ENCODE assay signal across 19 mouse cellular contexts in the genomic region with DNA sequence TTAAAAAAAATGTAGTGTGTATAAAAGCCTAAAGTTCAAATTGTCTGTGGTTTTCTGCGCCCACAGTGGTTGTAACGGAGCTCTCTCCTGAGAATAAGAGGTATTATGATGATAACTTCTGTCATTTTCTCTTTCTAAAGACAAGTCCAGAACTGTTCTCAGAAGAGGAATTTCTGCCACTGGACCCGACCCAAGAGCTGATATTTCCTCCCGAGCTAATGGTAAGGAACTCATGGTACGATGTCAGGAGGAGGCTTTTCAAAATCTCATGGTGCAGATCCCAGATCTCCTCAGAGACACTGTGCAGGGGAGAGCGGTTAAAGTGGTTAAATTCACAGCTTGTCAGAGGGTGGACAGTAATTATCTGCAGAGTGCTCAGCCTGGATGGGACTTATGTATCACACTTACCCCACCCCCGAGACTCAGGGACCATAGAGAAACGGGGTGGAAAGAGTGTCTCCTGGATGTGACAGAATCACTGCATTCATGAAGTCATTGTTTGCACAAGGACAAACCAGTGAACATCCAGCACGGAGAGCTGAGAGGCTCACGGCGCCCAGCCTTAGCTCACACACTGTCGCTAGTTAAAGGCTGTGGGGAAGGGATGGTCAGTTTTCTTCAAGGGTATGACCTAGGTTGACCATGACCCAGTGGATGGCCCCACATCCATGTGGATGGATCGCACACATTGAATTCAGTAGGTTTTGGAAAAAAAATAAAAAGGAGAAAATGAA. TPM values are rescaled to one million over a fixed set of nuclear protein-coding genes. Genes with fewer than 3 reads are reported as not detected.
DNase-seq lines count a peak whose midpoint lies in the region; ATAC-seq and TF ChIP-seq lines count a peak whose summit lies in the region.
"Had no signal": no experiment of that assay in that cellular context is flagged by ENCODE, and none has a peak within 500 bp of the region (broad histone marks: within the 10 kb centered on the region; RNA-seq: fewer than 3 reads in every experiment).

No protein-coding gene starts in this region.

- H3K27ac ChIP-seq in hindbrain, embryonic 11.5 days (ENCODE audit: low read depth, low read length) = no peak overlapping the region
- no peak overlapping the region for H3K27ac ChIP-seq in hindbrain, embryonic 14.5 days
- H3K27ac ChIP-seq in liver, postnatal 0 days (ENCODE audit: low read depth) = peak overlapping the region; percentile 34; the same call in 1 of the 2 replicates
- H3K27ac ChIP-seq in liver, embryonic 12.5 days = no peak overlapping the region
- H3K27ac ChIP-seq: embryonic facial prominence, embryonic 13.5 days; forebrain, embryonic 10.5 days; macrophage had no signal

- TF ChIP-seq EP300 in liver, postnatal 0 days (IDR thresholded peaks at IDR 0.05; ENCODE audit: low read depth) = no peak

- no peaks in the 10 kb centered on the region for H3K27me3 ChIP-seq in hindbrain, embryonic 11.5 days (ENCODE audit: control insufficient read depth, insufficient read depth, low read length)
- H3K27me3 ChIP-seq in hindbrain, embryonic 14.5 days (ENCODE audit: control insufficient read depth, insufficient read depth, low read length) = no peaks in the 10 kb centered on the region
- H3K27me3 ChIP-seq in liver, postnatal 0 days (ENCODE audit: insufficient read depth, low read length) = no peaks in the 10 kb centered on the region
- H3K27me3 ChIP-seq in liver, embryonic 12.5 days (replicated peaks) = no peaks in the 10 kb centered on the region
- H3K27me3 ChIP-seq: embryonic facial prominence, embryonic 13.5 days had no signal

- no peak for TF ChIP-seq CTCF in liver, postnatal 0 days (IDR thresholded peaks at IDR 0.05; ENCODE audit: low read depth)

- no peak for ATAC-seq in cerebellum, adult (ENCODE audit: insufficient number of reproducible peaks, low FRiP score, low TSS enrichment)
- no peak for ATAC-seq in hindbrain, embryonic 11.5 days (ENCODE audit: low FRiP score)
- ATAC-seq in hindbrain, embryonic 14.5 days (ENCODE audit: low FRiP score) = no peak
- peak; percentile 92 for ATAC-seq in liver, postnatal 0 days
- ATAC-seq in liver, embryonic 12.5 days = no peak

- H3K9me3 ChIP-seq in hindbrain, embryonic 11.5 days (ENCODE audit: control insufficient read depth, low read length) = no peaks in the 10 kb centered on the region
- H3K9me3 ChIP-seq in hindbrain, embryonic 14.5 days (ENCODE audit: control insufficient read depth, low read length) = no peaks in the 10 kb centered on the region
- H3K9me3 ChIP-seq in liver, postnatal 0 days (ENCODE audit: low read length) = no peaks in the 10 kb centered on the region
- no peaks in the 10 kb centered on the region for H3K9me3 ChIP-seq in liver, embryonic 12.5 days (replicated peaks)
- H3K9me3 ChIP-seq: embryonic facial prominence, embryonic 13.5 days; forebrain, embryonic 10.5 days had no signal

- H3K4me1 ChIP-seq in hindbrain, embryonic 11.5 days (replicated peaks; ENCODE audit: control insufficient read depth, insufficient read depth, low read length) = no peaks in the 10 kb centered on the region
- 0 out of 2 replicates have a peak, but pooled peaks cover 9% of the 10 kb centered on the region for H3K4me1 ChIP-seq in hindbrain, embryonic 14.5 days (replicated peaks; ENCODE audit: control insufficient read depth, insufficient read depth, low read length)
- no peaks in the 10 kb centered on the region for H3K4me1 ChIP-seq in liver, postnatal 0 days (ENCODE audit: insufficient read depth)
- no peaks in the 10 kb centered on the region for H3K4me1 ChIP-seq in liver, embryonic 12.5 days
- H3K4me1 ChIP-seq: forebrain, embryonic 10.5 days had no signal

- H3K4me2 ChIP-seq in hindbrain, embryonic 11.5 days (replicated peaks; ENCODE audit: low read depth, low read length) = no peak overlapping the region
- H3K4me2 ChIP-seq in hindbrain, embryonic 14.5 days (replicated peaks) = no peak overlapping the region
- H3K4me2 ChIP-seq in liver, postnatal 0 days (ENCODE audit: low read depth, low read length) = peak overlapping the region; percentile 29
- no peak overlapping the region for H3K4me2 ChIP-seq in liver, embryonic 12.5 days
- H3K4me2 ChIP-seq: embryonic facial prominence, embryonic 13.5 days; midbrain, embryonic 11.5 days had no signal

- 86% methylated on average over 13 of the region's 13 CpGs for WGBS in hindbrain, embryonic 11.5 days
- WGBS in hindbrain, embryonic 14.5 days = 78% methylated on average over 13 of the region's 13 CpGs
- WGBS in liver, postnatal 0 days (ENCODE audit: insufficient replicate concordance) = 66% methylated on average over 13 of the region's 13 CpGs
- 74% methylated on average over 13 of the region's 13 CpGs for whole genome bisulfite sequencing in liver, embryonic 12.5 days (ENCODE audit: insufficient replicate concordance)

- H3K36me3 ChIP-seq in hindbrain, embryonic 11.5 days (ENCODE audit: control insufficient read depth, insufficient read depth, low read length) = no peaks in the 10 kb centered on the region
- no peaks in the 10 kb centered on the region for H3K36me3 ChIP-seq in hindbrain, embryonic 14.5 days (replicated peaks; ENCODE audit: control insufficient read depth, insufficient read depth)
- no peaks in the 10 kb centered on the region for H3K36me3 ChIP-seq in liver, postnatal 0 days (replicated peaks; ENCODE audit: insufficient read depth, low read length)
- H3K36me3 ChIP-seq in liver, embryonic 12.5 days = no peaks in the 10 kb centered on the region
- H3K36me3 ChIP-seq: embryonic facial prominence, embryonic 13.5 days; forebrain, embryonic 10.5 days had no signal

- no peak overlapping the region for H3K4me3 ChIP-seq in hindbrain, embryonic 11.5 days (ENCODE audit: low read depth, low read length)
- no peak overlapping the region for H3K4me3 ChIP-seq in hindbrain, embryonic 14.5 days (replicated peaks; ENCODE audit: low read length)
- no peak overlapping the region for H3K4me3 ChIP-seq in liver, postnatal 0 days (ENCODE audit: low read depth, low read length)
- no peak overlapping the region for H3K4me3 ChIP-seq in liver, embryonic 12.5 days
- H3K4me3 ChIP-seq: embryonic facial prominence, embryonic 13.5 days; forebrain, embryonic 10.5 days had no signal

- peak; percentile 21 to 30 for DNase-seq in cerebellum, postnatal 14 days
- DNase-seq in hindbrain, embryonic 11.5 days (ENCODE audit: low spot score) = peak; percentile 7
- DNase-seq in hindbrain, embryonic 14.5 days (ENCODE audit: low spot score) = no peak
- no peak for DNase-seq in liver, postnatal 0 days
- DNase-seq in brain, adult 2 months (ENCODE audit: low read depth, low spot score) = peak; percentile 12
- no peak for DNase-seq in embryo, embryonic 9.5 days (ENCODE audit: extremely low spot score)
- DNase-seq: cerebellum, adult 11 months; gastrocnemius, postnatal 14 days; kidney, adult 9 months; layer of hippocampus, postnatal 36 days; retina, postnatal 1 day; right cerebral cortex, postnatal 4 days; thymus, postnatal 4 days had no signal

- H3K9ac ChIP-seq in hindbrain, embryonic 11.5 days (ENCODE audit: low read depth, low read length) = no peak overlapping the region
- no peak overlapping the region for H3K9ac ChIP-seq in hindbrain, embryonic 14.5 days
- no peak overlapping the region for H3K9ac ChIP-seq in liver, postnatal 0 days (replicated peaks)
- H3K9ac ChIP-seq in liver, embryonic 12.5 days = no peak overlapping the region
- H3K9ac ChIP-seq: embryonic facial prominence, embryonic 13.5 days had no signal

RNA-seq across cellular contexts. Expression of a gene that starts 26.5 kb away (rescaled TPM):
- 0.04 and 0.15 TPM in 2 replicates for polyA plus RNA-seq in hindbrain, embryonic 11.5 days (2014; fragmentation: Nextera tagmentation; extraction: Ambion mirVana)
- polyA plus RNA-seq in hindbrain, embryonic 14.5 days (2014; fragmentation: Nextera tagmentation; extraction: Ambion mirVana) = 0.21 and 0.31 TPM in 2 replicates
- 0.33 and 0.42 TPM in 2 replicates for polyA plus RNA-seq in liver, postnatal 0 days (2015; fragmentation: Nextera tagmentation; extraction: Ambion mirVana)
- 0.06 and 0.07 TPM in 2 replicates for polyA plus RNA-seq in liver, embryonic 12.5 days (2016; fragmentation: Nextera tagmentation; extraction: Ambion mirVana)

RNA-seq across cellular contexts. Expression of a gene that starts 37.5 kb away (rescaled TPM):
- polyA plus RNA-seq in hindbrain, embryonic 11.5 days (2014; fragmentation: Nextera tagmentation; extraction: Ambion mirVana) = 19.0 and 19.3 TPM in 2 replicates
- 24.8 and 27.3 TPM in 2 replicates for polyA plus RNA-seq in hindbrain, embryonic 14.5 days (2014; fragmentation: Nextera tagmentation; extraction: Ambion mirVana)
- 3.6 and 3.7 TPM in 2 replicates for polyA plus RNA-seq in liver, postnatal 0 days (2015; fragmentation: Nextera tagmentation; extraction: Ambion mirVana)
- 5.7 and 5.9 TPM in 2 replicates for polyA plus RNA-seq in liver, embryonic 12.5 days (2016; fragmentation: Nextera tagmentation; extraction: Ambion mirVana)

RNA-seq across cellular contexts. Expression of a gene that starts 56.7 kb away (rescaled TPM):
- 0.40 TPM in 1 of 2 replicates, not detected in the other for polyA plus RNA-seq in hindbrain, embryonic 11.5 days (2014; fragmentation: Nextera tagmentation; extraction: Ambion mirVana)
- polyA plus RNA-seq in hindbrain, embryonic 14.5 days (2014; fragmentation: Nextera tagmentation; extraction: Ambion mirVana) = 0.31 and 0.32 TPM in 2 replicates
- 14.3 and 16.9 TPM in 2 replicates for polyA plus RNA-seq in liver, postnatal 0 days (2015; fragmentation: Nextera tagmentation; extraction: Ambion mirVana)
- 0.02 TPM in 1 of 2 replicates, not detected in the other for polyA plus RNA-seq in liver, embryonic 12.5 days (2016; fragmentation: Nextera tagmentation; extraction: Ambion mirVana)
- polyA plus RNA-seq: forebrain, embryonic 10.5 days; macrophage had no signal

Comparison
In these comparisons a context has a peak if more than half of its experiments do, and no peak if none do; other contexts are left out.
1. DNase-seq: peak in cerebellum, postnatal 14 days (2 of 2), hindbrain, embryonic 11.5 days (single experiment) and brain, adult 2 months (single experiment); none in hindbrain, embryonic 14.5 days (single experiment), liver, postnatal 0 days (single experiment) and embryo, embryonic 9.5 days (single experiment).
2. RNA of a gene that starts 56.7 kb away (polyA plus RNA-seq): 14.3 to 16.9 TPM in liver, postnatal 0 days; 0.31 to 0.32 TPM in hindbrain, embryonic 14.5 days, 0.40 TPM in hindbrain, embryonic 11.5 days and 0.02 TPM in liver, embryonic 12.5 days; every median in the first group is over 10 times any median in the second.